Mouse (Mus musculus): ENCODE measurements around the gene Cmya5. TPM values are rescaled to one million over a fixed set of nuclear protein-coding genes. Genes with fewer than 3 reads are reported as not detected.

Gene Cmya5
- polyA plus RNA-seq, 1 experiment from 2014 or later: 0.14 TPM

- Histone ChIP-seq H3K4me2 (replicated peaks) (no peak overlapping the region), H3K4me3 (no peak overlapping the region), H3K27me3 (no peaks in the 10 kb centered on the region), H3K9ac (no peak overlapping the region), H3K4me1 (no peaks in the 10 kb centered on the region), H3K9me3 (no peaks in the 10 kb centered on the region), H3K27ac (no peak overlapping the region), H3K36me3 (no peaks in the 10 kb centered on the region)
- ATAC-seq (ENCODE audit: insufficient number of reproducible peaks, insufficient read depth, low FRiP score, low TSS enrichment): no peak
- 75% methylated on average over 7 of the region's 7 CpGs for WGBS
These were observed 27.3 kb downstream of the Cmya5 start for GRCm38 (mm10) chr13:93117241-93117640.

GRCm38 (mm10) chr13:93102340-93103090 lies 42.0 kb downstream of the Cmya5 start:
- H3K4me3 ChIP-seq: no peak overlapping the region
- no peak overlapping the region for H3K27ac ChIP-seq
- no peak for ATAC-seq (ENCODE audit: insufficient number of reproducible peaks, insufficient read depth, low FRiP score, low TSS enrichment)
- no peaks in the 10 kb centered on the region for H3K4me1 ChIP-seq
- H3K27me3 ChIP-seq: no peaks in the 10 kb centered on the region
- no peaks in the 10 kb centered on the region for H3K9me3 ChIP-seq
- 78% methylated on average over 4 of the region's 4 CpGs for WGBS
- H3K4me2 ChIP-seq (replicated peaks): no peak overlapping the region
- H3K9ac ChIP-seq: no peak overlapping the region
- no peaks in the 10 kb centered on the region for H3K36me3 ChIP-seq

- Histone ChIP-seq H3K27ac (no peak overlapping the region), H3K27me3 (no peaks in the 10 kb centered on the region), H3K4me2 (replicated peaks) (no peak overlapping the region), H3K4me3 (no peak overlapping the region), H3K9me3 (no peaks in the 10 kb centered on the region), H3K9ac (no peak overlapping the region), H3K4me1 (no peaks in the 10 kb centered on the region), H3K36me3 (no peaks in the 10 kb centered on the region)
- no peak for ATAC-seq (ENCODE audit: insufficient number of reproducible peaks, insufficient read depth, low FRiP score, low TSS enrichment)
- WGBS: 80% methylated on average over 3 of the region's 3 CpGs
These were observed 45.9 kb downstream of the Cmya5 start for GRCm38 (mm10) chr13:93098596-93098995.

GRCm38 (mm10) chr13:93096643-93097042 lies 47.9 kb downstream of the Cmya5 start:
- Histone ChIP-seq H3K4me3 (no peak overlapping the region), H3K27ac (no peak overlapping the region), H3K36me3 (no peaks in the 10 kb centered on the region), H3K9me3 (no peaks in the 10 kb centered on the region), H3K4me1 (no peaks in the 10 kb centered on the region), H3K9ac (no peak overlapping the region), H3K4me2 (replicated peaks) (no peak overlapping the region), H3K27me3 (no peaks in the 10 kb centered on the region)
- ATAC-seq (ENCODE audit: insufficient number of reproducible peaks, insufficient read depth, low FRiP score, low TSS enrichment): no peak
- 94% methylated on average over 6 of the region's 6 CpGs for WGBS

GRCm38 (mm10) chr13:93095097-93095791 lies 49.3 kb downstream of the Cmya5 start:
- no peak for ATAC-seq (ENCODE audit: insufficient number of reproducible peaks, insufficient read depth, low FRiP score, low TSS enrichment)
- H3K9me3 ChIP-seq: no peaks in the 10 kb centered on the region
- no peak overlapping the region for H3K27ac ChIP-seq
- no peak overlapping the region for H3K4me3 ChIP-seq
- no peaks in the 10 kb centered on the region for H3K4me1 ChIP-seq
- H3K27me3 ChIP-seq: no peaks in the 10 kb centered on the region
- H3K4me2 ChIP-seq (replicated peaks): no peak overlapping the region
- 89% methylated on average over 15 of the region's 15 CpGs for WGBS
- H3K36me3 ChIP-seq: no peaks in the 10 kb centered on the region
- no peak overlapping the region for H3K9ac ChIP-seq

- no peaks in the 10 kb centered on the region for H3K36me3 ChIP-seq
- no peak overlapping the region for H3K4me2 ChIP-seq (replicated peaks)
- no peaks in the 10 kb centered on the region for H3K4me1 ChIP-seq
- H3K9ac ChIP-seq: no peak overlapping the region
- H3K27ac ChIP-seq: no peak overlapping the region
- no peak overlapping the region for H3K4me3 ChIP-seq
- 80% methylated on average over 10 of the region's 10 CpGs for WGBS
- no peaks in the 10 kb centered on the region for H3K27me3 ChIP-seq
- no peak for ATAC-seq (ENCODE audit: insufficient number of reproducible peaks, insufficient read depth, low FRiP score, low TSS enrichment)
- no peaks in the 10 kb centered on the region for H3K9me3 ChIP-seq
These were observed 50.2 kb downstream of the Cmya5 start for GRCm38 (mm10) chr13:93094204-93094935.

GRCm38 (mm10) chr13:93093697-93094096 lies 50.8 kb downstream of the Cmya5 start:
- Histone ChIP-seq H3K27me3 (no peaks in the 10 kb centered on the region), H3K4me1 (no peaks in the 10 kb centered on the region)
- 85% methylated on average over 5 of the region's 5 CpGs for WGBS

GRCm38 (mm10) chr13:93092916-93093429 lies 51.6 kb downstream of the Cmya5 start:
- ATAC-seq (ENCODE audit: insufficient number of reproducible peaks, insufficient read depth, low FRiP score, low TSS enrichment): no peak
- Histone ChIP-seq H3K27ac (no peak overlapping the region), H3K27me3 (no peaks in the 10 kb centered on the region), H3K4me3 (no peak overlapping the region), H3K9ac (no peak overlapping the region), H3K4me2 (replicated peaks) (no peak overlapping the region), H3K4me1 (no peaks in the 10 kb centered on the region), H3K9me3 (no peaks in the 10 kb centered on the region), H3K36me3 (no peaks in the 10 kb centered on the region)
- 69% methylated on average over 2 of the region's 2 CpGs for WGBS

More at GRCm38 (mm10) chr13:93093697-93094096, 50.8 kb downstream of the Cmya5 start:
- Histone ChIP-seq H3K9ac (no peak overlapping the region), H3K36me3 (no peaks in the 10 kb centered on the region), H3K4me3 (no peak overlapping the region), H3K27ac (no peak overlapping the region), H3K9me3 (no peaks in the 10 kb centered on the region), H3K4me2 (replicated peaks) (no peak overlapping the region)
- no peak for ATAC-seq (ENCODE audit: insufficient number of reproducible peaks, insufficient read depth, low FRiP score, low TSS enrichment)

GRCm38 (mm10) chr13:93091866-93092455 lies 52.6 kb downstream of the Cmya5 start:
- H3K4me2 ChIP-seq (replicated peaks): no peak overlapping the region
- no peak overlapping the region for H3K9ac ChIP-seq
- no peaks in the 10 kb centered on the region for H3K9me3 ChIP-seq
- H3K4me1 ChIP-seq: no peaks in the 10 kb centered on the region
- H3K27me3 ChIP-seq: no peaks in the 10 kb centered on the region
- H3K4me3 ChIP-seq: no peak overlapping the region
- no peak overlapping the region for H3K27ac ChIP-seq
- no peaks in the 10 kb centered on the region for H3K36me3 ChIP-seq
- no peak for ATAC-seq (ENCODE audit: insufficient number of reproducible peaks, insufficient read depth, low FRiP score, low TSS enrichment)
- 91% methylated on average over 10 of the region's 10 CpGs for WGBS

- Histone ChIP-seq H3K4me1 (no peaks in the 10 kb centered on the region), H3K4me2 (replicated peaks) (no peak overlapping the region), H3K4me3 (no peak overlapping the region), H3K36me3 (no peaks in the 10 kb centered on the region), H3K9me3 (no peaks in the 10 kb centered on the region), H3K27ac (no peak overlapping the region), H3K9ac (no peak overlapping the region), H3K27me3 (no peaks in the 10 kb centered on the region)
- ATAC-seq (ENCODE audit: insufficient number of reproducible peaks, insufficient read depth, low FRiP score, low TSS enrichment): no peak
- WGBS: 91% methylated on average over 9 of the region's 9 CpGs
These were observed 53.3 kb downstream of the Cmya5 start for GRCm38 (mm10) chr13:93091176-93091575.

GRCm38 (mm10) chr13:93089481-93089880 lies 55.0 kb downstream of the Cmya5 start:
- no peak overlapping the region for H3K4me3 ChIP-seq
- no peaks in the 10 kb centered on the region for H3K36me3 ChIP-seq
- no peaks in the 10 kb centered on the region for H3K9me3 ChIP-seq
- WGBS: 77% methylated on average over 5 of the region's 5 CpGs
- no peak for ATAC-seq (ENCODE audit: insufficient number of reproducible peaks, insufficient read depth, low FRiP score, low TSS enrichment)
- no peaks in the 10 kb centered on the region for H3K27me3 ChIP-seq
- no peak overlapping the region for H3K9ac ChIP-seq
- no peak overlapping the region for H3K27ac ChIP-seq
- no peak overlapping the region for H3K4me2 ChIP-seq (replicated peaks)
- no peaks in the 10 kb centered on the region for H3K4me1 ChIP-seq

All from embryonic facial prominence, embryonic 12.5 days (tissue).